Mouse (Mus musculus) forebrain, embryonic 13.5 days (tissue): ENCODE data around the gene Farsb. TPM values are rescaled to one million over a fixed set of nuclear protein-coding genes. Genes with fewer than 3 reads are reported as not detected.

Experiments
- ATAC-seq: fragments of 200-750 bp; cut with Nextera tagmentation; 2 replicates; pipeline ENCODE4 v1.8.0; 2017
- H3K27ac ChIP-seq: fragments of 300-500 bp; sonication (generic); 2 replicates; pipeline ENCODE4 v1.5.1; 2015; ENCODE audit warnings: inconsistent platforms, mild to moderate bottlenecking, moderate library complexity
- H3K27me3 ChIP-seq: fragments of 300-500 bp; sonication (generic); 2 replicates; pipeline ENCODE4 v1.6.1; 2015; ENCODE audit warnings: mild to moderate bottlenecking, inconsistent platforms
- H3K36me3 ChIP-seq: fragments of 300-500 bp; sonication (generic); 2 replicates; pipeline ENCODE4 v1.6.1; 2015; ENCODE audit warnings: mild to moderate bottlenecking, inconsistent platforms; ENCODE audit not compliant: poor library complexity, severe bottlenecking
- H3K4me1 ChIP-seq: fragments of 300-500 bp; sonication (generic); 2 replicates; pipeline ENCODE4 v1.6.1; 2015; ENCODE audit warnings: inconsistent platforms
- H3K4me2 ChIP-seq: fragments of 300-500 bp; sonication (generic); 2 replicates; pipeline ENCODE4 v1.6.1; 2015; ENCODE audit warnings: inconsistent platforms, mild to moderate bottlenecking, moderate library complexity
- H3K4me3 ChIP-seq: fragments of 300-500 bp; sonication (generic); 2 replicates; pipeline ENCODE4 v1.5.1; 2015; ENCODE audit warnings: mild to moderate bottlenecking, inconsistent platforms
- H3K9ac ChIP-seq: fragments of 300-500 bp; sonication (generic); 2 replicates; pipeline ENCODE4 v1.6.1; 2015; ENCODE audit warnings: mild to moderate bottlenecking, inconsistent platforms
- H3K9me3 ChIP-seq: fragments of 300-500 bp; sonication (generic); replicated peaks from 2 replicates; pipeline ENCODE4 v1.6.1; 2016; ENCODE audit warnings: inconsistent platforms
- WGBS: fragments of 180-500 bp; shearing (Covaris S2); methylation state at CpG from one replicate; pipeline ENCODE4 v1.1.7; 2015; 5-methylcytosine and 5-hydroxymethylcytosine counted together
- polyA plus RNA-seq: library from polyadenylated mRNA; unstranded; fragments of >200 nt; fragmentation: Nextera tagmentation; extraction: Ambion mirVana; gene quantifications from 2 replicates; pipeline ENCODE4 v1.2.1, GENCODE M21; 2015

The Farsb gene
- polyA plus RNA-seq, 1 experiment from 2014 or later = 142 TPM

- 95% methylated on average over 9 of the region's 9 CpGs for WGBS
- peaks cover 11% of the 10 kb centered on the region; the same call in 1 of the 2 replicates for H3K27me3 ChIP-seq
- H3K4me1 ChIP-seq = peaks cover 10% of the 10 kb centered on the region
- no peak for ATAC-seq
- H3K9ac ChIP-seq = no peak overlapping the region
- no peaks in the 10 kb centered on the region for H3K9me3 ChIP-seq
- H3K36me3 ChIP-seq = peaks cover 3% of the 10 kb centered on the region; the same call in 1 of the 2 replicates
- no peak overlapping the region for H3K4me2 ChIP-seq
- no peak overlapping the region for H3K4me3 ChIP-seq
- no peak overlapping the region for H3K27ac ChIP-seq
These were observed 55.2 kb downstream of the Farsb start for GRCm38 (mm10) chr1:78433472-78433871.

DNA sequence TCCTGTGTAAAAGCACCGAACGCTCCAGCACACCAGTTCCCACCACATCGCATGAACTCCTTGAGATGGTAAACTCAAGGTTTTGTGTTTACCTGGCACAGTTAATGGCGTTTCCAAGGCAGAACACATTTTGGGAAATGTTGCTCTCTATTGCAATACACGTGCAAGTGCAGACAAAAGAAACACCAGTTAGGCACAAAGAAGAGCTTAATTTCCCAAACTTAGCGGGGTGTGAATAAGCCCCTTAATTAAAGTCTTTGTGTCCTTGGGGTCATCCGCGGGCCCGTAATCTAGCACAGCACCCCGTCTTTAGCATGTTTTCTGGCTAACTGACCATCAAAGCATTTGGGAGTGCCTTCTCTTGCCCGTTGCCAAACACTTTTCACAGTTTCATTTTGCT lies 59.8 kb downstream of the Farsb start:
- no peak overlapping the region for H3K9ac ChIP-seq
- WGBS = 8% methylated on average over 11 of the region's 11 CpGs
- no peaks in the 10 kb centered on the region for H3K9me3 ChIP-seq
- H3K27me3 ChIP-seq = peaks cover 22% of the 10 kb centered on the region
- no peak overlapping the region; the same call in 1 of the 2 replicates for H3K4me3 ChIP-seq
- peaks cover 12% of the 10 kb centered on the region for H3K36me3 ChIP-seq
- no peak for ATAC-seq
- peak overlapping the region; percentile 29 for H3K4me2 ChIP-seq
- no peak overlapping the region for H3K27ac ChIP-seq
- H3K4me1 ChIP-seq = peaks cover 22% of the 10 kb centered on the region

DNA sequence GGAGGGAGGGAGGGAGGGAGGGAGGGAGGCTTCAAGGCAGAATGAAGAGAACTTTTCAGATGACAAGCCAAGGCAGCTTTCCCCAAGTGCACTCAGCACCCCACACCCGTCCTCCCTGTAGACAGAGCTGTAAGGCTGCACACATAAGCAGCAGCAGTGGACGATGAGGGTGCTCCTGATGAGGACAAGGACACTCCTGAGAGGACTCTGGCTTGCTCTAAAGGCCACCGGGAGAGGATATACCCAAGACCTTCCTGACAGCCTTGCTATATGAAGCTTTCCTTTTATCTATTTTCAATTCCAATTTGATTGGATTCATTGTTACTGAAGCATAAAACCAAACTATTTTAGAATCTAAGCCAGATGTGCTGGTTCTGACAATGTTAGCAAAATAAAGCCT lies 61.9 kb downstream of the Farsb start:
- H3K9ac ChIP-seq = no peak overlapping the region
- peaks cover 22% of the 10 kb centered on the region for H3K27me3 ChIP-seq
- H3K4me3 ChIP-seq = no peak overlapping the region
- no peak for ATAC-seq
- WGBS = 53% methylated on average over 3 of the region's 3 CpGs
- peaks cover 27% of the 10 kb centered on the region for H3K4me1 ChIP-seq
- no peak overlapping the region for H3K4me2 ChIP-seq
- H3K27ac ChIP-seq = no peak overlapping the region
- H3K36me3 ChIP-seq = peaks cover 22% of the 10 kb centered on the region; the same call in 1 of the 2 replicates
- no peaks in the 10 kb centered on the region for H3K9me3 ChIP-seq

DNA sequence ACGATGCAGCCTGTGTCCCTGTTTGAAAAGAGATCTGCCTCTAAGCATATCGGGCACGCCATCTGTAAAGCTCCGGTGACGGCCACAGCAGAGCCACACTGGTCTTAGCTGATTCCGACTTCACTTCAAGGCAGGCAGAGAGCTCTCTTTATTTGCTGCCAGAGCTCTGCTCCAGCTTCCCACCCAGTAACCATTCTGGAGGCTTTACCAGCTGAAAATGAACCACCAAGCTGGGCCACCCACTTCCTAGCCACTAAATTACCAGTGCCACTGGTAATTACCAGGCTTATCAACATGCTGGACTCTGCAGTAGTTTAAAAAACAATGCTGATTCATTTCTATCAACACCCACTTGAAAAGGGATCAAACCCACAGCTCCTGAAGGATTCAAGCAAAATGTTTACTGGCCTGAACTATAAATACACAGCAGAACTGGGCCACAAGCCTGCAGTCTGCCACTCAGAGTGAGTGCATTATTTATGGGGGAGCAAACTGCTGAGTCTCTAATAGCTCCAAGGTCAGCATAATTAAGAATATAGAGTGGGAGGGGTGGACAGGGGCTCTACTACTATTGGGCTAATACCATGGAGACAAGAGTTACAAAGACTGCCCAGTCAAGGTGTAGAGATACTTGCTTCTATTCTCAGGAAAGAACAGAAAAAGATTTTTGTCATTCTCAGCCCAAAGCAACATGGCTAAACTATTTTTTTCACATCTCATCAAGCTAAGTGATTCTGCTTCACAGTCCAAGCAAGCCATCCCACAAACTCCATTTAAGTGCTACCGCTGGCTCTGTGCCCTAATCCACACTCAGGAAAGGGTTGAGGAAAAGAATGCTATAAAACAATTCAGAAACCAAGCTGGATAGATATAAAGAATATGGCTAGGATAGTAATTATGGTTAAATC lies 62.6 kb downstream of the Farsb start:
- H3K36me3 ChIP-seq = peaks cover 29% of the 10 kb centered on the region; the same call in 1 of the 2 replicates
- ATAC-seq = peak; percentile 76
- H3K4me2 ChIP-seq = no peak overlapping the region
- no peak overlapping the region for H3K4me3 ChIP-seq
- peaks cover 27% of the 10 kb centered on the region for H3K4me1 ChIP-seq
- H3K27ac ChIP-seq = no peak overlapping the region
- WGBS = 71% methylated on average over 7 of the region's 7 CpGs
- no peak overlapping the region for H3K9ac ChIP-seq
- no peaks in the 10 kb centered on the region for H3K9me3 ChIP-seq
- H3K27me3 ChIP-seq = peaks cover 23% of the 10 kb centered on the region

- peaks cover 27% of the 10 kb centered on the region for H3K4me1 ChIP-seq
- no peak overlapping the region for H3K9ac ChIP-seq
- H3K36me3 ChIP-seq = peaks cover 35% of the 10 kb centered on the region; the same call in 1 of the 2 replicates
- no peak overlapping the region for H3K27ac ChIP-seq
- no peak overlapping the region for H3K4me2 ChIP-seq
- ATAC-seq = no peak
- H3K4me3 ChIP-seq = no peak overlapping the region
- WGBS = 92% methylated on average over 7 of the region's 7 CpGs
- H3K9me3 ChIP-seq = no peaks in the 10 kb centered on the region
- peaks cover 18% of the 10 kb centered on the region for H3K27me3 ChIP-seq
These were observed 63.4 kb downstream of the Farsb start for GRCm38 (mm10) chr1:78425309-78425708.

DNA sequence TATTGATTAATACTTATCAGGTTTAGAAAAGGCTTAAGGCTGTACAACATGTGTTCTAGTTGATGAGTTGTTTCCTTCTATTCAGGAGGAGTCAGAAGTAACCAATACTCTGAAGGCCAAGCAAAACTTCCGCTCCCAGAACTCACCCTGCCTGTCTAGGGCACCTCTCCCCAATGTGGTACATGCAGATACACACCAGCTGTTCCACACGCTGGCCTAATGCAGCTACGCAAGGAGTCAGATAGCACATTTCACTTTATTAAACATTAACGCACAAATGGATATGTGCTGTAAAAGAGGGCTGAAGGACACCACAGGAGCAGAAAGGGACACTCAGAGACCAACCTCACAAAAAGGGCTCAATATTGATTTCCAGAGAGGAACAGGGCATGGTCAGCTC lies 63.8 kb downstream of the Farsb start:
- H3K27ac ChIP-seq = no peak overlapping the region
- peaks cover 35% of the 10 kb centered on the region; the same call in 1 of the 2 replicates for H3K36me3 ChIP-seq
- no peaks in the 10 kb centered on the region for H3K9me3 ChIP-seq
- H3K4me3 ChIP-seq = no peak overlapping the region
- no peak overlapping the region for H3K9ac ChIP-seq
- H3K4me2 ChIP-seq = no peak overlapping the region
- H3K4me1 ChIP-seq = peaks cover 27% of the 10 kb centered on the region
- 95% methylated on average over 4 of the region's 4 CpGs for WGBS
- ATAC-seq = no peak
- H3K27me3 ChIP-seq = peaks cover 17% of the 10 kb centered on the region

GRCm38 (mm10) chr1:78422576-78422975 lies 66.1 kb downstream of the Farsb start:
- no peak for ATAC-seq
- H3K4me1 ChIP-seq = peaks cover 16% of the 10 kb centered on the region
- H3K36me3 ChIP-seq = peaks cover 39% of the 10 kb centered on the region
- H3K4me3 ChIP-seq = no peak overlapping the region
- H3K9ac ChIP-seq = no peak overlapping the region
- WGBS = 37% methylated on average over 2 of the region's 2 CpGs
- H3K27me3 ChIP-seq = peaks cover 5% of the 10 kb centered on the region
- H3K4me2 ChIP-seq = no peak overlapping the region
- H3K27ac ChIP-seq = no peak overlapping the region
- H3K9me3 ChIP-seq = no peaks in the 10 kb centered on the region

- H3K4me3 ChIP-seq = no peak overlapping the region
- peaks cover 45% of the 10 kb centered on the region for H3K36me3 ChIP-seq
- no peak for ATAC-seq
- no peak overlapping the region for H3K4me2 ChIP-seq
- peaks cover 16% of the 10 kb centered on the region for H3K4me1 ChIP-seq
- whole genome bisulfite sequencing = 91% methylated on average over 5 of the region's 5 CpGs
- H3K27ac ChIP-seq = no peak overlapping the region
- H3K27me3 ChIP-seq = peaks cover 3% of the 10 kb centered on the region; the same call in 1 of the 2 replicates
- no peaks in the 10 kb centered on the region for H3K9me3 ChIP-seq
- H3K9ac ChIP-seq = no peak overlapping the region
These were observed 66.9 kb downstream of the Farsb start for GRCm38 (mm10) chr1:78421749-78422148.

- H3K27me3 ChIP-seq = peaks cover 3% of the 10 kb centered on the region; the same call in 1 of the 2 replicates
- WGBS = 91% methylated on average over 6 of the region's 6 CpGs
These were observed 68.4 kb downstream of the Farsb start for GRCm38 (mm10) chr1:78420271-78420670.

GRCm38 (mm10) chr1:78419593-78419992 lies 69.1 kb downstream of the Farsb start:
- Histone ChIP-seq H3K9me3 (no peaks in the 10 kb centered on the region), H3K9ac (no peak overlapping the region), H3K27me3 (peaks cover 3% of the 10 kb centered on the region; the same call in 1 of the 2 replicates), H3K4me2 (no peak overlapping the region), H3K4me3 (no peak overlapping the region), H3K4me1 (0 out of 2 replicates have a peak, but pooled peaks cover 4% of the 10 kb centered on the region), H3K27ac (no peak overlapping the region), H3K36me3 (peaks cover 41% of the 10 kb centered on the region)
- peak; percentile 57; the same call in 1 of the 2 replicates for ATAC-seq
- 47% methylated on average over 4 of the region's 4 CpGs for WGBS

More at GRCm38 (mm10) chr1:78420271-78420670, 68.4 kb downstream of the Farsb start:
- H3K36me3 ChIP-seq = peaks cover 45% of the 10 kb centered on the region
- no peak for ATAC-seq
- H3K27ac ChIP-seq = no peak overlapping the region
- H3K4me1 ChIP-seq = 0 out of 2 replicates have a peak, but pooled peaks cover 4% of the 10 kb centered on the region
- H3K9ac ChIP-seq = no peak overlapping the region
- no peak overlapping the region for H3K4me2 ChIP-seq
- no peak overlapping the region for H3K4me3 ChIP-seq
- H3K9me3 ChIP-seq = no peaks in the 10 kb centered on the region

DNA sequence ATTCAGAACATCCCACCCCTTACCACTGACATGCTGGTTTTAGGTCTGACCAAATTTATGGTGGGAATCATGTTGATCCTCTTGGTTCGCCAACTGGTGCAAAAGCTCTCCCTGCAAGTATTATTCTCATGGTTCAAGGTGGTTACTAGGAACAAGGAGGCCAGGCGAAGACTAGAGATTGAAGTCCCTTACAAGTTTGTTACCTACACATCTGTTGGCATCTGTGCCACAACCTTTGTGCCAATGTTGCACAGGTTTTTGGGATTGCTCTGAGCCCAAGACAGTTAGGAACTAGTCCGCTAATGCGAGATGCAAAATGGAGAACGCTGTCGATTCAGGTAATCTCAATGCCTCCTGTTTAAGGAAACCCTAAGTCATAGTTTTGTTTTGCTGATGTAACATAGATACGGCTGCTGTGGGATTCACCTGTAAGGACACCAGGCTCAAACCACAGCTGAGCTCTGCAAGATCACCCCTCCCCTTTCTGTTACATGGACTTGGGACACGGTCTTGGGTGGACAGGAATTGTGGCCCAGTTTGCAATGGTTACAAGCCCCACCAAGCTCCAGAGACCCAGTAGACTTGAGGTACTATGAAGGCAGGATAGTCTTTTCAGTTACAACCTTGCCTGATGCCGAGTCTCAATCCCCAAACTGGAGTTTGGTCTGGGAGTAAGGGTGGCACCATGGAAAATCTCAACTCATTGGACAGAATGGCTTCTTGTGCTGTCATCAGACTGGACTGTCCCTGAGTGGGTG lies 71.4 kb downstream of the Farsb start:
- Histone ChIP-seq H3K4me2 (no peak overlapping the region), H3K27me3 (peaks cover 3% of the 10 kb centered on the region; the same call in 1 of the 2 replicates), H3K4me1 (no peaks in the 10 kb centered on the region), H3K27ac (no peak overlapping the region), H3K9me3 (no peaks in the 10 kb centered on the region), H3K36me3 (peaks cover 32% of the 10 kb centered on the region), H3K9ac (no peak overlapping the region), H3K4me3 (no peak overlapping the region)
- 95% methylated on average over 9 of the region's 9 CpGs for WGBS
- ATAC-seq = no peak

- Histone ChIP-seq H3K27me3 (no peaks in the 10 kb centered on the region), H3K9me3 (no peaks in the 10 kb centered on the region), H3K27ac (no peak overlapping the region), H3K36me3 (peaks cover 14% of the 10 kb centered on the region), H3K4me2 (no peak overlapping the region), H3K4me1 (no peaks in the 10 kb centered on the region), H3K9ac (no peak overlapping the region), H3K4me3 (no peak overlapping the region)
- WGBS = 92% methylated on average over 5 of the region's 5 CpGs
- no peak for ATAC-seq
These were observed 74.3 kb downstream of the Farsb start for GRCm38 (mm10) chr1:78414421-78414820.
